Mouse (Mus musculus) testis, adult 2 months (tissue): ENCODE data around the gene Cd36. TPM values are rescaled to one million over a fixed set of nuclear protein-coding genes. Genes with fewer than 3 reads are reported as not detected.

Experiments
- H3K27ac ChIP-seq: fragments of 200-500 bp; 2 replicates; pipeline ENCODE4 v1.5.1; 2012; ENCODE audit warnings: low read depth, low read length; ENCODE audit not compliant: control insufficient read depth, insufficient read depth
- H3K27me3 ChIP-seq: fragments of 200-500 bp; 2 replicates; pipeline ENCODE4 v1.6.1; 2012; ENCODE audit warnings: mild to moderate bottlenecking, low read length, moderate library complexity; ENCODE audit not compliant: control insufficient read depth, insufficient read depth
- H3K36me3 ChIP-seq: fragments of 200-500 bp; 2 replicates; pipeline ENCODE4 v1.6.1; 2012; ENCODE audit warnings: mild to moderate bottlenecking, low read length; ENCODE audit not compliant: control insufficient read depth, insufficient read depth
- H3K4me1 ChIP-seq: fragments of 200-500 bp; 2 replicates; pipeline ENCODE4 v1.6.1; 2012; ENCODE audit warnings: low read length; ENCODE audit not compliant: control insufficient read depth, insufficient read depth
- H3K4me3 ChIP-seq: fragments of 200-500 bp; 2 replicates; pipeline ENCODE4 v1.5.1; 2012; ENCODE audit warnings: low read depth, mild to moderate bottlenecking, low read length, moderate library complexity, mixed read lengths; ENCODE audit not compliant: control insufficient read depth
- CTCF ChIP-seq: fragments of 200-500 bp; IDR thresholded peaks from 2 replicates; pipeline ENCODE4 v1.5.1; 2012; ENCODE audit warnings: low read depth, mild to moderate bottlenecking, inconsistent platforms, low read length, moderate library complexity; ENCODE audit not compliant: control insufficient read depth, insufficient read depth, insufficient replicate concordance
- POLR2A ChIP-seq: fragments of 200-500 bp; IDR thresholded peaks from 2 replicates; pipeline ENCODE4 v1.6.1; 2012; ENCODE audit warnings: low read depth, mild to moderate bottlenecking, inconsistent platforms, low read length, moderate library complexity; ENCODE audit not compliant: control insufficient read depth
- polyA plus RNA-seq: library from polyadenylated mRNA; depleted of rRNA; stranded (reverse); fragments of >200 nt; gene quantifications from 2 replicates; pipeline ENCODE4 v1.2.3, GENCODE M21; 2012

Cd36 gene
- polyA plus RNA-seq, 1 experiment, result 5.0 TPM

DNA sequence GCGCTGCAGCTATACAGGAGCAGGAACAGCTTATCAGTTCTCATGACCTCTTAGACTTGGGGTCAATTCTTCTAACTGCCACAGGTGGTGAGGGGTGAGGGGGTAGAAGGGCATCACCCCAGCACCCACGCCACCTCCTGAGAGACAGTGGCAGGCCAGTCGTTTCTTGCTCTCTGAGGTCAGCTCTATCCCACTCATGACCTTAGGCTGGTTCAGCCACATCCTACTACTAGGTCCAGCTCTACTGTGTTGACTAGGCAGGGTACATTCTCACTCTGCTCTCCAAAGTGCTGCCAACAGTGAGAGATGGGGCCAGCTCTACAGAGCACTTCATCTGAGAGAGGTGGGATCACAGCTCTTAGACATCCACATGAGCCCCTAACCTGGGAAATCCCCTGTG, 30.2 kb downstream of the Cd36 start:
- no peak overlapping the region for H3K4me3 ChIP-seq
- no peak overlapping the region for H3K27ac ChIP-seq
- H3K27me3 ChIP-seq, result no peaks in the 10 kb centered on the region
- H3K4me1 ChIP-seq, result no peaks in the 10 kb centered on the region
- no peaks in the 10 kb centered on the region for H3K36me3 ChIP-seq
- TF ChIP-seq POLR2A (no peak), CTCF (no peak)

DNA sequence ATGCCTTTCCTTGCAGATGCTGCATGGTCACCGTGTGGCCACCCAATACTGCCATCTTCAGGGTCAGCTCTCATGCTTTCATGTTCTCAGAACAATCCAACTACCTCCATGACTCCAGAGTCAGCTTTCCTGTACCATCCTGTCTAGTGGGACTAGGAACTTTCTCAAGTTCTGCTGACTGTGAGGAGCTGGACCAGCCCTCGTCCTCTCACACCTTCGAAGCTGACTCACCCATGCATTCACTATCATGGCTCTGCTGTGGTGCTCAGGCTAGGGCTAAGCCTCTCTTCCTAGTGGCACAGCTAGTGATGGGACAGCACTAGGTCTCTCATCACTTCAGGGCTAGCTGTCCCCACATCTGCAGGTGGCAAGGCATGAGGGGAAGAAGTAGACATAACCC, 30.7 kb downstream of the Cd36 start:
- H3K27me3 ChIP-seq, result no peaks in the 10 kb centered on the region
- H3K27ac ChIP-seq, result no peak overlapping the region
- TF ChIP-seq POLR2A (no peak), CTCF (no peak)
- H3K4me3 ChIP-seq, result no peak overlapping the region
- H3K36me3 ChIP-seq, result no peaks in the 10 kb centered on the region
- H3K4me1 ChIP-seq, result no peaks in the 10 kb centered on the region

DNA sequence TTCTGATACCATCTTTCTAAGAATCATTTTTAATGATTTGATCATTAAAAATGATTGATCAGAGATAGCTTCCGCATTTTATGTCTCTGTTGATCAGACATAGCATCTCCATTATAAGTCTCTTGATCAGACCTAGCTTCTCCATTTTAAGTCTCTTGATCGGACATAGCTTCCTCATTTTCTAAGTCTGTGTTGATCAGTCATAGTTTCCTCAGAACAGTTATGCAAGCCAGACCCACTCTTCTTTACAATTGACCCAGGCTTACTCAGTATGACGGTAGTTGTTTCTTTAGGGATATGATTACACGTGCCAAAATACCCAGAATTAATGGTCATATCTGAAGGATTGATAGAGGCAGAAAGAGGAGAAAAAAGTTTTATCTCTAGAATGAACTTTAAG, 31.3 kb downstream of the Cd36 start:
- Histone ChIP-seq H3K4me3 (no peak overlapping the region), H3K27me3 (no peaks in the 10 kb centered on the region), H3K27ac (no peak overlapping the region), H3K36me3 (no peaks in the 10 kb centered on the region), H3K4me1 (no peaks in the 10 kb centered on the region)
- no peak for TF ChIP-seq POLR2A
- TF ChIP-seq CTCF, result no peak

DNA sequence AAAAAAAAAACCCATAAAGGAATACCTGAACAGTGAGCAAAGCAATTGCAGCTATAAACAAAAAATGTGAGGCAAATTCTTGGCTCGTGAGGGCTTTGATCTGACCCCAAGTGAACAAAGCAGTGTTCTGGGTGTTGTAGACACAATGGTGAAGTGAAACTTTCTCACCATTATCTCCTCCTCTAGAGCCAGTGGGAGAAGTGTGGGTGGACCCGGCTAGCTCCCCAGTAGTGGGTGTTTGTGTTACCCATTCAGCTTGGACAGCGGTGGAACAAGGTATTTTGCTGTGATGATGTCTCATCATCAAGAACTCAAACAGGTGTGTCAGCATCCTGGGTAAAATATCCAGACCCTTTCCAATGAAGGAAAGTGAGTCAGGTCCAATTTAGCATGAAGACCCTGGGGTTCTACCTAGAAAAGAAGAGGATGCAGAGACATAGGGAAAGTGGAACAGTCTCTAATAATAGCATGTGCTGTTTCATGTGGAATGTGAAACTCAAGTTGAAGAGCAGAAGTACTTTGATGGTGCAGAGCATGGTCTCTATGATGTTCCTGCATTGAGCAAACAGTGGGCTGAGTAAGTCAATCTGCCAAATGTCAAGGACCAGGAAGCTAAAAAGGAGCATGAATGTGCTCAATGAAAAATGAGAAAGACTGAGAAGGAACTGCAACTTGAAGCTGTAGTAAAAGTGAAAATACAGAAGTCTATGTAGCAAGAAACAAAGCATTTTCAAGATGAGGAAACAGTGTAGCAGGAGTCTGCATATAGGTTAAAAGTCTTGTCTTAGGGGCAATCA, 34.3 kb downstream of the Cd36 start:
- no peak for TF ChIP-seq CTCF
- TF ChIP-seq POLR2A, result no peak
- Histone ChIP-seq H3K27ac (no peak overlapping the region), H3K27me3 (no peaks in the 10 kb centered on the region), H3K36me3 (no peaks in the 10 kb centered on the region), H3K4me1 (no peaks in the 10 kb centered on the region), H3K4me3 (no peak overlapping the region)

- no peaks in the 10 kb centered on the region for H3K4me1 ChIP-seq
Observed at GRCm38 (mm10) chr5:17850582-17850981, 38.0 kb downstream of the Cd36 start.

DNA sequence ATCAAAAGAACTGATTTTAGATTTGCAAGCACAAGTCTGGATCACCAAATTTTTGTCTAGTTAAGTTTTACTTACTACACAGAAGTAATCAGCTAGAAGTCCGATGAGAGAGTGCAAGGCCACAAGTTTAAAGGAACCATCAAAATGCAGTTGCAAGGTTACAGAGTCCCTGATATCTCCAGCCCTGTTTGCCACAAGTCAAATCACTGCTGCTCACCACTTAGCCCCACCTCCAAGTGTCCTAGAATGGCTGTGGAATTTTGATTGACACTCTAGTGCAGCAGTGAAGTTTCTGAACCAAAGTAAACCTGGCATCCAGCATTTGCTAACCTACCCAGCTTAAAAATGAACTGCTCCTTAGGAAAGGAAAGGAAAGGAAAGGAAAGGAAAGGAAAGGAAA, 39.0 kb downstream of the Cd36 start:
- TF ChIP-seq POLR2A (no peak), CTCF (no peak)
- no peaks in the 10 kb centered on the region for H3K4me1 ChIP-seq
- no peaks in the 10 kb centered on the region for H3K27me3 ChIP-seq
- H3K4me3 ChIP-seq, result no peak overlapping the region
- H3K36me3 ChIP-seq, result no peaks in the 10 kb centered on the region
- no peak overlapping the region for H3K27ac ChIP-seq

More at GRCm38 (mm10) chr5:17850582-17850981, 38.0 kb downstream of the Cd36 start:
- TF ChIP-seq CTCF (no peak), POLR2A (no peak)
- H3K27me3 ChIP-seq, result no peaks in the 10 kb centered on the region
- no peaks in the 10 kb centered on the region for H3K36me3 ChIP-seq
- H3K27ac ChIP-seq, result no peak overlapping the region
- no peak overlapping the region for H3K4me3 ChIP-seq

DNA sequence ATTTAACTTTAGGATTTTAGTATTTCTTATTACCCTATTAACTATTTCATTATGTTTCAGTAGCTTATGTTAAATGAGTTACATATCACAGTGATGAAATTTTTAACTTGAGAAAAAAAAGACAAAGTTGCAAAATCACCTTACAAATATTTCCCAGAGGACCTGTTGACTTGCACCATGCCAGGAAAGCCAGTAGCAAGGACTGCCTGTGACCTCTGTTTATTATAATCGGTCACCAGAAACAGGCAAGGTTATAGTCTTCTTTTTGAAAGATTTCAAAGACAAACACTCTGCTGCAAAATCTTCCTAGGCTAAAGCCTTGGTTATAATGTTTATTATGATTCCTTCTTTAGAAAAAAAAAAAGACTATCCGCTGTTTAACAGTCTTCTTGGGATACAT, 39.9 kb downstream of the Cd36 start:
- Histone ChIP-seq H3K27ac (no peak overlapping the region), H3K4me1 (no peaks in the 10 kb centered on the region), H3K4me3 (no peak overlapping the region), H3K27me3 (no peaks in the 10 kb centered on the region), H3K36me3 (no peaks in the 10 kb centered on the region)
- TF ChIP-seq CTCF (no peak), POLR2A (no peak)

GRCm38 (mm10) chr5:17848267-17848666, 40.3 kb downstream of the Cd36 start:
- no peaks in the 10 kb centered on the region for H3K27me3 ChIP-seq
- TF ChIP-seq CTCF (no peak), POLR2A (no peak)
- no peaks in the 10 kb centered on the region for H3K36me3 ChIP-seq
- H3K27ac ChIP-seq, result no peak overlapping the region
- H3K4me3 ChIP-seq, result no peak overlapping the region
- no peaks in the 10 kb centered on the region for H3K4me1 ChIP-seq
